Mouse (Mus musculus): ENCODE results near the gene Hsd11b1. TPM values are rescaled to one million over a fixed set of nuclear protein-coding genes. Genes with fewer than 3 reads are reported as not detected.

The Hsd11b1 gene
- total and polyA plus RNA-seq, 2 experiments, result 1,028 to 1,077 TPM

- DNase-seq (ENCODE audit: extremely low read depth, low read depth, low spot score), result no peak
- WGBS, result 64% methylated on average over 5 of the region's 5 CpGs
- Histone ChIP-seq H3K9ac (ENCODE audit: low read depth, low read length) (no peak overlapping the region), H3K79me2 (ENCODE audit: control insufficient read depth, insufficient read depth, low read length) (no peaks in the 10 kb centered on the region), H3K4me3 (ENCODE audit: insufficient read depth, low read depth, low read length) (no peak overlapping the region), H3K4me1 (ENCODE audit: control insufficient read depth, insufficient read depth, low read length) (peaks cover 5% of the 10 kb centered on the region; the same call in 1 of the 2 replicates), H3K27ac (replicated peaks; ENCODE audit: insufficient read depth, low read depth, low read length) (no peak overlapping the region), H3K27me3 (ENCODE audit: control insufficient read depth, insufficient read depth, low read length) (no peaks in the 10 kb centered on the region), H3K36me3 (ENCODE audit: control insufficient read depth, insufficient read depth, low read length) (no peaks in the 10 kb centered on the region)
- TF ChIP-seq CTCF (IDR thresholded peaks at IDR 0.05; ENCODE audit: low read depth, low read length) (no peak), POLR2A (IDR thresholded peaks at IDR 0.05; ENCODE audit: extremely low read depth, insufficient read depth, low read length) (no peak)
Measured at GRCm38 (mm10) chr1:193295920-193296319, 32.0 kb upstream of the Hsd11b1 start.

DNA sequence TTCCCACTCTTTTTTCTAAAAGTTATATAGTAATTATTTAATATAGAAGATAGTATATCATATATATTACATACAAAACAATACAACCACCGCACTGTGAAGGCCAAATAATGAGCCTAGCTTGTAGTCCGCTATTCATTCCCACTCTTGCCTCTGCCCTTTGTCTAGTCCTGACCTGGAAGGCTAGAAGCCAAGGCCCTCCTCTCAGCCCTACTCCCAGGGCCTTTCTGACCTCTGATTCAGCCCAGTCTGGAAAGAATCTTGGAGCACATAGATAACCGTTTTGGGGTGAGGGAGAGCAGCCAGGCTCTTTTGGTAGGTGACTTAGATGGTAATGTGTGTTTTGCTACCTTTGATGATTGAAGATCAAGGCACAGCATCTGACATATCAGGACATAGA is 30.1 kb upstream of the Hsd11b1 start:
- DNase-seq (ENCODE audit: extremely low read depth, low read depth, low spot score), result peak; percentile 84
- Histone ChIP-seq H3K4me3 (ENCODE audit: insufficient read depth, low read depth, low read length) (no peak overlapping the region), H3K27ac (replicated peaks; ENCODE audit: insufficient read depth, low read depth, low read length) (no peak overlapping the region), H3K4me1 (ENCODE audit: control insufficient read depth, insufficient read depth, low read length) (peaks cover 16% of the 10 kb centered on the region), H3K36me3 (ENCODE audit: control insufficient read depth, insufficient read depth, low read length) (no peaks in the 10 kb centered on the region), H3K79me2 (ENCODE audit: control insufficient read depth, insufficient read depth, low read length) (no peaks in the 10 kb centered on the region), H3K27me3 (ENCODE audit: control insufficient read depth, insufficient read depth, low read length) (no peaks in the 10 kb centered on the region), H3K9ac (ENCODE audit: low read depth, low read length) (no peak overlapping the region)
- TF ChIP-seq CTCF (IDR thresholded peaks at IDR 0.05; ENCODE audit: low read depth, low read length), result no peak
- TF ChIP-seq POLR2A (IDR thresholded peaks at IDR 0.05; ENCODE audit: extremely low read depth, insufficient read depth, low read length), result no peak
- 26% methylated on average over 3 of the region's 3 CpGs for WGBS

GRCm38 (mm10) chr1:193293039-193293438 is 29.2 kb upstream of the Hsd11b1 start:
- H3K4me1 ChIP-seq (ENCODE audit: control insufficient read depth, insufficient read depth, low read length), result peaks cover 21% of the 10 kb centered on the region
- H3K27me3 ChIP-seq (ENCODE audit: control insufficient read depth, insufficient read depth, low read length), result no peaks in the 10 kb centered on the region
- H3K27ac ChIP-seq (replicated peaks; ENCODE audit: insufficient read depth, low read depth, low read length), result no peak overlapping the region
- H3K9ac ChIP-seq (ENCODE audit: low read depth, low read length), result no peak overlapping the region
- TF ChIP-seq CTCF (IDR thresholded peaks at IDR 0.05; ENCODE audit: low read depth, low read length), result no peak
- no peak for TF ChIP-seq POLR2A (IDR thresholded peaks at IDR 0.05; ENCODE audit: extremely low read depth, insufficient read depth, low read length)
- H3K36me3 ChIP-seq (ENCODE audit: control insufficient read depth, insufficient read depth, low read length), result no peaks in the 10 kb centered on the region
- 59% methylated on average over 2 of the region's 2 CpGs for WGBS
- H3K4me3 ChIP-seq (ENCODE audit: insufficient read depth, low read depth, low read length), result no peak overlapping the region
- no peaks in the 10 kb centered on the region for H3K79me2 ChIP-seq (ENCODE audit: control insufficient read depth, insufficient read depth, low read length)
- no peak for DNase-seq (ENCODE audit: extremely low read depth, low read depth, low spot score)

DNA sequence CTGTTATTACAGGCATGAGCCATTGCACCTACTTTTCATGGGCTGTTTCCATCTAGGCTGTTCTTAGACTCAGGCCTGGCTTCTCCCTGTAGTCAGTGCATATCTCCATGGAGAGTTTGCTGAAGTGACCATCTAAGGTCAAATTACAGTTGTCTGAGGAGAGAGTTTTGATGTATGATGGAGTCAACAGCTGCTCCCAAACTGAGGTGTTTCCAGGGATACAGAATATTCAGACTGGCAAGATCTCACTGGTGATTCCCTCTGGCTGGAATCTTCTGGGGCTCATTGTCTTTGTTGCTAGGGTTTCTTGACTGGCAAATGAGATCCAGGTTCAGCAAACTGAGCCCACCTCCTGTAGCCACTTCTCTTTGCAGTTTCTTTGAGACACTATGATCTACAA is 26.8 kb upstream of the Hsd11b1 start:
- H3K27me3 ChIP-seq (ENCODE audit: control insufficient read depth, insufficient read depth, low read length), result no peaks in the 10 kb centered on the region
- 0 out of 2 replicates have a peak overlapping the region, but pooled peaks have one; percentile 63 for H3K27ac ChIP-seq (replicated peaks; ENCODE audit: insufficient read depth, low read depth, low read length)
- H3K79me2 ChIP-seq (ENCODE audit: control insufficient read depth, insufficient read depth, low read length), result no peaks in the 10 kb centered on the region
- no peak overlapping the region for H3K9ac ChIP-seq (ENCODE audit: low read depth, low read length)
- no peak for DNase-seq (ENCODE audit: extremely low read depth, low read depth, low spot score)
- H3K4me1 ChIP-seq (ENCODE audit: control insufficient read depth, insufficient read depth, low read length), result peaks cover 33% of the 10 kb centered on the region
- H3K4me3 ChIP-seq (ENCODE audit: insufficient read depth, low read depth, low read length), result no peak overlapping the region
- H3K36me3 ChIP-seq (ENCODE audit: control insufficient read depth, insufficient read depth, low read length), result no peaks in the 10 kb centered on the region
- TF ChIP-seq POLR2A (IDR thresholded peaks at IDR 0.05; ENCODE audit: extremely low read depth, insufficient read depth, low read length) (no peak), CTCF (IDR thresholded peaks at IDR 0.05; ENCODE audit: low read depth, low read length) (no peak)

- 22% methylated on average over 5 of the region's 5 CpGs for WGBS
- TF ChIP-seq POLR2A (IDR thresholded peaks at IDR 0.05; ENCODE audit: extremely low read depth, insufficient read depth, low read length) (no peak), CTCF (IDR thresholded peaks at IDR 0.05; ENCODE audit: low read depth, low read length) (no peak)
Measured at GRCm38 (mm10) chr1:193289914-193290313, 26.0 kb upstream of the Hsd11b1 start.

DNA sequence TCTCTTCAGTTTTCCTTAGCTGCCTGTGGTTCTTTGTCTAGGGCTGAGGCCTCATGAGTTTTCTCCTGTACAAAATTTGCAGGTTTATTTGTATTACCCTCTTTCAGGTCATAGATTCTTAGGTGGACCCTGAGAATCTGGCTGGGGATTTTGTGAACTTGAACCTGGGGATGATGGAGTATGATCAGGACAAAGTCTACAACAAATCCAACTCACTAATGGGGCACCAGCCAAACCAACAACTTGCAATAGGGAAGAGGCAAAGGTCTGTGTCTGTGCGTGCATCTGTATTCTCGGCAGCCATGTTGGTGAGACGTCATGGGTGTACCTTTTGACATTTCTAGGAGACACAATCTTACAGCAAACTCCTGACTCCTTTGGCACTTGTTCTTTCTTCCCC is 25.2 kb upstream of the Hsd11b1 start:
- 23% methylated on average over 3 of the region's 3 CpGs for WGBS
- no peak for TF ChIP-seq CTCF (IDR thresholded peaks at IDR 0.05; ENCODE audit: low read depth, low read length)
- TF ChIP-seq POLR2A (IDR thresholded peaks at IDR 0.05; ENCODE audit: extremely low read depth, insufficient read depth, low read length), result no peak
- no peak overlapping the region for H3K4me3 ChIP-seq (ENCODE audit: insufficient read depth, low read depth, low read length)
- no peaks in the 10 kb centered on the region for H3K36me3 ChIP-seq (ENCODE audit: control insufficient read depth, insufficient read depth, low read length)
- H3K79me2 ChIP-seq (ENCODE audit: control insufficient read depth, insufficient read depth, low read length), result no peaks in the 10 kb centered on the region
- DNase-seq (ENCODE audit: extremely low read depth, low read depth, low spot score), result peak; percentile 99
- H3K27ac ChIP-seq (replicated peaks; ENCODE audit: insufficient read depth, low read depth, low read length), result peak overlapping the region; percentile 88
- no peak overlapping the region for H3K9ac ChIP-seq (ENCODE audit: low read depth, low read length)
- no peaks in the 10 kb centered on the region for H3K27me3 ChIP-seq (ENCODE audit: control insufficient read depth, insufficient read depth, low read length)
- peaks cover 31% of the 10 kb centered on the region for H3K4me1 ChIP-seq (ENCODE audit: control insufficient read depth, insufficient read depth, low read length)

More at GRCm38 (mm10) chr1:193289914-193290313, 26.0 kb upstream of the Hsd11b1 start:
- Histone ChIP-seq H3K36me3 (ENCODE audit: control insufficient read depth, insufficient read depth, low read length) (no peaks in the 10 kb centered on the region), H3K9ac (ENCODE audit: low read depth, low read length) (0 out of 2 replicates have a peak overlapping the region, but pooled peaks have one; percentile 40), H3K79me2 (ENCODE audit: control insufficient read depth, insufficient read depth, low read length) (no peaks in the 10 kb centered on the region), H3K27ac (replicated peaks; ENCODE audit: insufficient read depth, low read depth, low read length) (peak overlapping the region; percentile 88), H3K4me1 (ENCODE audit: control insufficient read depth, insufficient read depth, low read length) (peaks cover 33% of the 10 kb centered on the region), H3K4me3 (ENCODE audit: insufficient read depth, low read depth, low read length) (no peak overlapping the region), H3K27me3 (ENCODE audit: control insufficient read depth, insufficient read depth, low read length) (no peaks in the 10 kb centered on the region)
- peak; percentile 99 for DNase-seq (ENCODE audit: extremely low read depth, low read depth, low spot score)

Data from liver, adult 2 months (tissue).